Mouse (Mus musculus) spleen, adult 2 months (tissue): ENCODE data around the gene Tsc1. TPM values are rescaled to one million over a fixed set of nuclear protein-coding genes. Genes with fewer than 3 reads are reported as not detected.

Experiments used
- DNase-seq, 2 experiments: peaks; one replicate each; pipeline versions ENCODE4 v3.0.0 to v3.0.0-alpha.2; 2012 to 2021; ENCODE audit warnings: low spot score in 2 of 2, low read depth in 1 of 2
- H3K27ac ChIP-seq: fragments of 200-500 bp; 2 replicates; pipeline ENCODE4 v1.5.1; 2012; ENCODE audit warnings: low read length, inconsistent platforms; ENCODE audit not compliant: insufficient read depth
- H3K27me3 ChIP-seq: fragments of 200-500 bp; 2 replicates; pipeline ENCODE4 v1.6.1; 2012; ENCODE audit warnings: mild to moderate bottlenecking, moderate library complexity, low read length, inconsistent platforms; ENCODE audit not compliant: control insufficient read depth, insufficient read depth
- H3K36me3 ChIP-seq: fragments of 200-500 bp; 2 replicates; pipeline ENCODE4 v1.6.1; 2012; ENCODE audit warnings: mild to moderate bottlenecking, low read length, inconsistent platforms; ENCODE audit not compliant: control insufficient read depth, insufficient read depth
- H3K4me1 ChIP-seq: fragments of 200-500 bp; 2 replicates; pipeline ENCODE4 v1.6.1; 2011; ENCODE audit warnings: inconsistent platforms; ENCODE audit not compliant: control insufficient read depth, insufficient read depth, insufficient read length
- H3K4me3 ChIP-seq: fragments of 200-500 bp; 2 replicates; pipeline ENCODE4 v1.5.1; 2011; ENCODE audit warnings: mild to moderate bottlenecking, inconsistent platforms; ENCODE audit not compliant: insufficient read depth, insufficient read length; ENCODE audit errors: extremely low read depth
- CTCF ChIP-seq: fragments of 200-500 bp; IDR thresholded peaks from 2 replicates; pipeline ENCODE4 v1.5.1; 2011; ENCODE audit warnings: mild to moderate bottlenecking, inconsistent platforms; ENCODE audit not compliant: insufficient read depth, insufficient read length, insufficient replicate concordance; ENCODE audit errors: extremely low read depth
- POLR2A ChIP-seq: fragments of 200-500 bp; IDR thresholded peaks from 2 replicates; pipeline ENCODE4 v1.6.1; 2011; ENCODE audit warnings: low read depth, low read length, inconsistent platforms
- WGBS: fragments of 180-500 bp; shearing (Covaris S2); methylation state at CpG from one replicate; pipeline ENCODE4 v1.1.7; 2018; 5-methylcytosine and 5-hydroxymethylcytosine counted together
- polyA plus RNA-seq: library from polyadenylated mRNA; depleted of rRNA; stranded (reverse); fragments of >200 nt; gene quantifications from 2 replicates; pipeline ENCODE4 v1.2.3, GENCODE M21; 2012

The Tsc1 gene
- polyA plus RNA-seq, 1 experiment: 12.1 TPM

GRCm38 (mm10) chr2:28633136-28633535, 7.9 kb upstream of the Tsc1 start:
- no peak for DNase-seq
- Histone ChIP-seq H3K4me1 (no peaks in the 10 kb centered on the region), H3K27ac (no peak overlapping the region), H3K27me3 (no peaks in the 10 kb centered on the region), H3K4me3 (no peak overlapping the region), H3K36me3 (no peaks in the 10 kb centered on the region)
- no peak for TF ChIP-seq POLR2A
- TF ChIP-seq CTCF: no peak
- WGBS: 19% methylated on average over 4 of the region's 4 CpGs

GRCm38 (mm10) chr2:28635199-28635598, 5.8 kb upstream of the Tsc1 start:
- H3K27ac ChIP-seq: no peak overlapping the region
- no peak overlapping the region for H3K4me3 ChIP-seq
- no peaks in the 10 kb centered on the region for H3K27me3 ChIP-seq
- DNase-seq: no peak
- H3K36me3 ChIP-seq: no peaks in the 10 kb centered on the region
- WGBS: 74% methylated on average over 1 of the region's 1 CpGs
- TF ChIP-seq POLR2A: no peak
- TF ChIP-seq CTCF: no peak
- no peaks in the 10 kb centered on the region for H3K4me1 ChIP-seq

GRCm38 (mm10) chr2:28637106-28637845, 3.8 kb upstream of the Tsc1 start:
- no peaks in the 10 kb centered on the region for H3K36me3 ChIP-seq
- DNase-seq: no peak
- 94% methylated on average over 9 of the region's 9 CpGs for WGBS
- H3K4me1 ChIP-seq: peaks cover 4% of the 10 kb centered on the region; the same call in 1 of the 2 replicates
- H3K4me3 ChIP-seq: no peak overlapping the region
- no peak overlapping the region for H3K27ac ChIP-seq
- no peaks in the 10 kb centered on the region for H3K27me3 ChIP-seq
- no peak for TF ChIP-seq CTCF
- TF ChIP-seq POLR2A: no peak

DNA sequence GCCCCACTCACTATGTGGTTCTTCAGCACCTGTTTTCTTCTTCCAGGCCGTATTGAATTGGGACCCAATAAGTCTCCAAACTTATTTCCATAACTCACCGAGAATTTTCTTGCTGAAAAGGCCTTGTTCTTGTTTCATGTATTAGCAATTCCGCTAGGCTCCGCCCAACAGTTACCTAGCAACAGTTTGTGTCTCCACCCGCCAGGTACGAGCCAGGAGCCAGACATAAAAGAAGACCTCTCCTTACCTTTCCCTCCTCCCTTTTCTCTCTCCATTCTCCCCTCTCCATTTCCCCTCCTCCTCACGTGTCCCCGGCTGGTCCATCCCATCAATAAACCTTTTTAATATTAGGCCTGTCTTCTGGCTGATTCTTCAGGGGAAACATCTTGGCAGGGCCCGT, 2.7 kb upstream of the Tsc1 start:
- H3K4me1 ChIP-seq: peaks cover 4% of the 10 kb centered on the region; the same call in 1 of the 2 replicates
- no peaks in the 10 kb centered on the region for H3K27me3 ChIP-seq
- TF ChIP-seq CTCF (no peak), POLR2A (no peak)
- no peak overlapping the region for H3K27ac ChIP-seq
- no peaks in the 10 kb centered on the region for H3K36me3 ChIP-seq
- no peak overlapping the region for H3K4me3 ChIP-seq
- WGBS: 68% methylated on average over 9 of the region's 9 CpGs
- DNase-seq: no peak

- TF ChIP-seq CTCF: no peak
- no peak for TF ChIP-seq POLR2A
- 46% methylated on average over 9 of the region's 9 CpGs for WGBS
- DNase-seq: no peak
Observed at GRCm38 (mm10) chr2:28638886-28639285, 2.1 kb upstream of the Tsc1 start.

DNA sequence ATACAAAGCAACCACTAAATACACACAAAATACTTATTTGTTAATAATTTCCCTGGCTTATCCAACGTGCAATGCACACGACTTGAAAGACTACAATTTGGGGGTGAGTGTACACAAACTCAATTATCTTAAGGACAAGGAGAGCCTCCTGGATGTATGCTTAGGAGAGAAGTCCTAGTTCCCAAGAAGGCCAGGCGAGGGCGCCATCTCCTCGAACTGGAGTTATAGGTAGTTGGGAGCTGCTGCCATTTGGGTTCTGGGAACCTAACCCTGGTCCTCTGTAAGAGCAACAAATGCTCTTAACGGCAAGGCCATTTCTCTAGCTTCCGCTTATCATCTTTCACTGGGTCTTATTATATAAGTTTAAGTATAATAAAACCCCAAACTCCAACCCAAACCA, 1.2 kb upstream of the Tsc1 start:
- Histone ChIP-seq H3K27me3 (no peaks in the 10 kb centered on the region), H3K4me1 (peaks cover 4% of the 10 kb centered on the region; the same call in 1 of the 2 replicates), H3K36me3 (no peaks in the 10 kb centered on the region), H3K4me3 (no peak overlapping the region), H3K27ac (no peak overlapping the region)
- TF ChIP-seq CTCF: no peak
- TF ChIP-seq POLR2A: no peak
- WGBS: 81% methylated on average over 7 of the region's 7 CpGs
- peak in 1 of 2 experiments; percentile 35 for DNase-seq

More at GRCm38 (mm10) chr2:28638886-28639285, 2.1 kb upstream of the Tsc1 start:
- Histone ChIP-seq H3K27ac (no peak overlapping the region), H3K4me3 (no peak overlapping the region), H3K4me1 (peaks cover 4% of the 10 kb centered on the region; the same call in 1 of the 2 replicates), H3K27me3 (no peaks in the 10 kb centered on the region), H3K36me3 (no peaks in the 10 kb centered on the region)

- peak overlapping the region; percentile 82 for H3K4me3 ChIP-seq
- H3K36me3 ChIP-seq: no peaks in the 10 kb centered on the region
- H3K4me1 ChIP-seq: peaks cover 4% of the 10 kb centered on the region; the same call in 1 of the 2 replicates
- H3K27ac ChIP-seq: peak overlapping the region; percentile 80
- no peaks in the 10 kb centered on the region for H3K27me3 ChIP-seq
- no peak for DNase-seq
- no peak for TF ChIP-seq POLR2A
- no peak for TF ChIP-seq CTCF
- under 1% methylated on average over 42 of the region's 43 CpGs for WGBS
Observed at GRCm38 (mm10) chr2:28641435-28641941, 460 bp downstream of the Tsc1 start.
